Mouse (Mus musculus) embryonic fibroblast, embryonic 13.5 days (primary cell): ENCODE results near the gene Hist1h3f.
"Not testable (repeated sequence)": the region's sequence is repeated elsewhere in the genome, so short reads cannot be mapped to it uniquely, and the experiment has no call there.

ENCODE experiments used
- CTCF ChIP-seq: IDR thresholded peaks from 2 replicates; pipeline ENCODE4 v1.5.1; 2011; ENCODE audit warnings: mild to moderate bottlenecking, control low read depth, low read length, moderate library complexity, borderline replicate concordance; ENCODE audit not compliant: insufficient read depth
- POLR2A ChIP-seq: IDR thresholded peaks from 2 replicates; pipeline ENCODE4 v1.6.1; 2011; ENCODE audit warnings: low read depth, mild to moderate bottlenecking, control low read depth, low read length, moderate library complexity

DNA sequence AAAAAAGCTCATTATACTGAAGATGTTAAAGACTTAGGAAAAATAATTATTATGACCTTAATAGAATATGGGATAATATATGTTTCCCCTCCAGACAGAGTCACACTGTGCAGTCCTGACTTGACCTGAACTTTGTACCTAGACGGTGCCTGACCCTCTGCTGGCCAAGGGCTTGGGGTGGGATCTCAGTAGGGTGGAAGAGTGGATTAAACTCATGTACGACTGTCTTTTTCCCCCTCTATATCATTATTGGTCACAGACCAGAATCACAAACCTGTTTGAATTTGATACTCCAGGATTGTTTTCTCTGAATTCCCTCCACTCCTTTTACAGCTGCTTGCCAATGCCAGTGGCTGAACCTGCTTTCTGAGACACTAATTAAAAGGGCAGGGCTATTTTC, 16.8 kb downstream of the Hist1h3f start:
- not testable (repeated sequence) for TF ChIP-seq CTCF, POLR2A
